Mouse (Mus musculus) WW6 (cell line): ENCODE measurements at regions not wholly inside any gene's neighbourhood (a gene's known extent, or its start where the extent isn't known, plus 50 kb on each side); places are given as distances from the start of the nearest gene placed in this dataset.

Experiments
- DNase-seq: peaks from one replicate; pipeline ENCODE4 v3.0.0-alpha.2; 2013; ENCODE audit warnings: low read depth, low spot score

DNA sequence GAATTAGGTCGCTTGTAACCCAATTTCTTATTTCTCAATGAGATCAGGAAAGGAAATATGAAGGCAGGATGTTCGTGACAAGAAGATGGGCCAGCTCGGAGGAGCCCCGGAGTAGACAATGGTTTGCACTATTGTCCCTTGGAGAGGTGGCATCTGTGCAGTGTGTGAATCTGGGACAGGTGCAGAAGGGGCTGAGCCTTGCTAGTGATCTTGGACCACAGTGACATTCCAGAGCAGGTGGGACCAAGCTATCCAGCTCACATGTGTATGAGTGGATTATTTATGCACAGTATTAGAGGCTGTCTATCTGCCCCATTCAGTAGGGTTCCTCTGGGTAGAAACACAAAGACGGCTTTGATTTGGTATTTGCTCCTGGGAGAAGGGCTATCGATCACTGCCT is 66.0 kb upstream of the Nrp1 start:
- DNase-seq = no peak

DNA sequence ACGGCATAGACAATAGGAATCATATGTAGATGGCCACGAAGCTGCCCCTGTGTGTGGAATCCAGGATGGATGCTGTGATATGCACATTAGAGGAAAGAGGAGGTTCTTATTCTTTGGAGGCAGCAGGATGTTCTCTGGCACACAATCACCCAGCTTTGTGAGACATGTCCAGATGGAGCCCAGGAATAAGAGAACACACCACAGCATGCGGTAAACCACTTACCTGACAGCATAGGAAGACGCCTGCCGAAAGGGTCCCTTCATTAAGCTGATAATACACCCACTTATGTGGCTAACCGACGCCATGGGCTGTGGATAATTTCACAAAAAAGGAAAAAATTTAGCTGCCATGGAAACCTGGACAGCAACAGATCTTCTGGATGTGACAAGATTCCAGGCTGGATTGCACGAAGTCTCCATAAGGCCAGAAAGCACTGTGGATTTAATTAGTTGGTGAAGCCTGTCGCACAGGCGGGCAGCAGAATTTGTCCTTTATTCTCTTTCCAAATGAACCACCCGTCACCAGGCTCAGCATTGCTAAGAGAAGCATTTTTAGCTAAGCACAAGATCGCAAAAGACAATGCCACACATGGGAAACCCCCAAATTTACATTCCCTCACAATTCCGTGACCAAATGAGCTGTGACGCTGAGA is 61.5 kb upstream of the Nrp1 start:
- DNase-seq = no peak

DNA sequence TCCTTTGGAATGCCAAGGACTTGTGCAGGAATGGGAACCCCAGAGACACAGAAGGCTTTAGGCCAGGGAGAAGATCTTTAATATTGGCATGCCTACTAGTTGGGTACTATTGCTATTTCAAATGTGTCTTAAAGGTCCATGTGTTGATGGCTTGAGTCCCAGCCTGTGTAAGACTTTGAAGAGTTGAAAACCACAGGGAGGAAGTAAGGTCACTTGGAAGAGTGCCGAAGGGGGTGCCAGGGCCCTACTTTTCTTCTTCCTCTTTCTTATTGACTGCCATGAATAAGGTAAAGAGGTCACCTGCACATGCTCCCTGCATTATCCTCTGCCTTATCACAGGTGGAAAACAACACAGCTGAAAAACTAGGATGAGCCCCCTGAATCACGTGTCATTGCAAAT is 56.1 kb upstream of the Nrp1 start:
- no peak for DNase-seq
